Mouse (Mus musculus) adrenal gland, postnatal 14 days (tissue): Measurements from ENCODE around the gene Ssbp3. TPM values are rescaled to one million over a fixed set of nuclear protein-coding genes. Genes with fewer than 3 reads are reported as not detected.

Experiments
- DNase-seq: peaks from one replicate; pipeline ENCODE4 v3.0.0; 2021; ENCODE audit warnings: mixed read lengths
- total RNA-seq: library from RNA; stranded (reverse); gene quantifications from 2 replicates; pipeline ENCODE4 v1.2.3, GENCODE M21; 2021

The Ssbp3 gene
- total RNA-seq, 1 experiment from 2014 or later: 60.6 TPM

GRCm38 (mm10) chr4:107011325-107012004, 101.0 kb downstream of the Ssbp3 start:
- DNase-seq: no peak

- no peak for DNase-seq
These were observed 101.5 kb downstream of the Ssbp3 start for GRCm38 (mm10) chr4:107012005-107012478.

- DNase-seq: no peak
These were observed 102.1 kb downstream of the Ssbp3 start for GRCm38 (mm10) chr4:107012574-107012973.

- DNase-seq: peak; percentile 67
These were observed 102.8 kb downstream of the Ssbp3 start for GRCm38 (mm10) chr4:107013119-107013816.

DNA sequence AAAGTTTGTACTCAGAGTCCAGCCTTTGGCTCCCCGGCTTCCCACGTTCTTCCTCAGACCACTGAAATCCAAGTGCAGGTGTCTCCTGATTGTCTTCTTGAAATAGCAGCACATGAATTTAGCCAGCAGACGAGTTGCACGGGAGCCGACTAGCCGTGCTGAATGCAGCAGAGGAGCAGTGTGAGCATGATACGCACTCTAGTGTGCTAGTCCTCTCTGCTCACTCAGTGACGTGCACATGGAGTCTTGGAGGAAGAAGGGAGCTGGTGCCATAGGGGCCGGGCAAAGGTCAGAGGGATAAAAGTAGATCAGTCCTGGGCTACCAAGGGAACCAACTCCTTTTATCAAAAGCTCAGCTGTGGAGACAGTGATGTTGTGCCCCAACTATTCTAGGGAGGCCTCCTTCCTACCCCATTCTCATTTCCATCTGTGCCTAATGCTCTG, 103.3 kb downstream of the Ssbp3 start:
- DNase-seq: no peak

DNA sequence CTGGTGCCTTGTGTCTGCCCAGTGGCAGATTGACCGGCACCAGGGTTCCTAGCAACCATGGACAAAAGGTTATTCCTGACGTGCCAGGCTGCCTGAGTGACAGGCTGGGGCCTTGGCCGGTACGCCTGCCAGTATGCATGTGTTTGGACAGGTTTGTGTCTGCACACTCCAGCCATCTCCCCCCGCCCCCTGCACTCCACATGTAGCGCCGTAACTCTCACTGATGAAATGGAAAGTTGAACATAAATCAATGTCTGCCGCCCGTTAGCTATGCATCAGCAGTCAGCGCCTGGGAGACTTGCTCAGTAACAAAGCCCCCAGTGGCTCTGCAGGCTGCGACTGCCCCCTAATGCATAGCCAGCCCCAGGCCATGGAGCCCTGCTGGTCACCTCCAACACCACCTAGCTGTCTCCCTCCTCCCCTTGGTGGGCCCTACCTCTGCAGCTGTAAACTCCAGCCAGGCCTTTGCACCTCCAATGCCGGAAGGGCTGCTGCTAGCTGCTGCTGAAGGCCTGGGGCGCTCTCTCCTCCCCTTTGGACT, 105.5 kb downstream of the Ssbp3 start:
- DNase-seq: peak; percentile 75

- DNase-seq: no peak
These were observed 106.8 kb downstream of the Ssbp3 start for GRCm38 (mm10) chr4:107017257-107017656.

DNA sequence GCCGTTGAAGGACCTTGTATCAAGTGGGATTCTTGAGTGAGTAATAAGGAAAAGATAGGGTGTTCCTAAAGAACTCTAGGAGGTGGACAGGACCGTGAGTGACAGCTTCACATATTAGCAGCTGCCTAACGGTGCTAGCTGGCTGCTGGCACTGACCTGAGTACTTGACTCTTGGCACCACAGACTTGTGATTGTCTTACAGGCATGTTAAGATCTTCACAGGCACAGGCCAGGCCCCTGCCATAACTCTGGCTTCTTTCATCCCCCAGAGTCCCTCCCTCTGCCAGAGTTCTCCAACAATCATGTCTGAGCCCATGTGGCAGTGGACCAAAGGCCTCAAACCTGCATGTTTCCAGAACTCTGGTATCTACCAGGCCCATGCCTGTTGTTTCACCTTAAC, 108.0 kb downstream of the Ssbp3 start:
- DNase-seq: peak; percentile 37

- peak; percentile 61 for DNase-seq
These were observed 108.5 kb downstream of the Ssbp3 start for GRCm38 (mm10) chr4:107019027-107019426.

DNA sequence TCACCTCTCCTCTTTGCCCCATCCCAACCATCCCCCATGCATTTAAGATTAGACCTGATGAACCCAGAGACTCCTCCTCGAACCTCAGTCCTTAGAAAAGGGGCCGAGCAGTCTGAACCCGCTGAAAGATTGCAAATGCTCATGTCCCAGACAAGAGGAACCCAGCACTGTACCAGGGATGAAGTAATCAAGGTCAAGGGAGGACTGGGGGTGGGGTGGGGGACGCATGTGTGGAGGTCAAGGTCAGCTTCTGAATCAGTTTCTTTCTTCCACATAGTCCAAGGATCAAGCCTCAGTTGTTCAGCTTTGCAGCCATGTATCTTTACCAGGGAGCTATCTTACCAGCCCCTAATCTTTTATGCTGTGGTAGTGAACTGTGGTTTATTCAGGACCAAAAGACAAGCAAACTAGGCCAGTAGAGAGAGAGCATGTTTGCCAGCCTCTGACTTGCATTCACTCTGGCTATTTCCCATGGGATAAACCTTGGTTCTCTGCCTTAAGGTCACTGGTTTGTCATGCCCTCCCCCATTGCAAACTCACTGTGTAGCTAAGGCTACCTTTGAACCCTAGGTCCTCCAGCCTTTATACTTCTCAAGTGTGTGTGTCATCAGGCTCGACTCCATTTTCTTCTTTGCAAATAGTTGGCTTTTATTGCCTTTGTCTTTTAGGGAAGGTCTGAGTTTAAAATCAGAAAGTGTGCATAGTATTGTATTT, 109.9 kb downstream of the Ssbp3 start:
- peak; percentile 55 for DNase-seq

- DNase-seq: peak; percentile 20
These were observed 111.0 kb downstream of the Ssbp3 start for GRCm38 (mm10) chr4:107021464-107021863.

DNA sequence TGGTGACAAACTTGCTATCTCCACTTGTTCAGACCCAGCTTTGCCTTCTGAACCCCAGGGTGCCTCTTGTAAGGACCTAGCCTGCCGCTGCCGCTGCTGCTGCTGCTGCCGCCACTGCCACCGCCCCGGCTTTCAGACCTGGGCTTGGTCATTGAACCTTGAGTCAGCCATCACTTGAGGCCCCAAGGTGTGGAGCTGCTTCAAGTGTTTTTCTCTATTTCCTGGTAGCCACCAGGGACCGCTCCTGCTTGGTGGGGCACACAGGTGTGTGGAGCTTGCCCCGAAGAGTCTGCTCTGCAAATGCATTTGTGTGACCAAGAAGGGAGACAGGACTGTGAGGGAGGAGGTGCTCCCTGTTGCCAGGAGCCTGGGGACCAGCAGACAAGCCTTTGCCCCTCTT, 114.4 kb downstream of the Ssbp3 start:
- DNase-seq: no peak

DNA sequence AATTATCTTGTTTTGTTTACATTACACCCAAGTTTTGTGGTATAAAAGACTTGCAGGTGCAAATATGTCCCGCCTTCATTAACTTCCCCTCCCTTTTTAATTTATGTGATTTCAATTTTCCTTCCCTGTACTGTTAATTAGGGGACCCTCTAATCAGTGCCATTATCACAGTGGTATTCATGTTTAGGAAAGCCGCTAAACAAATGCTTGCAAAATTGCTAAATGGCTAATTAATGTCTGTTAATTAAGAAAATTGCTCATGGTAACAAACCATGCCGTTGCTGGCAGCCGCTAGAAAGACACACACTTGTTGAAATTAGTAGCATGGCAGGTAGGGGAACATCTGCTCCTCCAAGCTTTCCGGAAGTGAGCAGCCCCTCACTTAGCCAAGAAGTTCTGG, 114.9 kb downstream of the Ssbp3 start:
- DNase-seq: no peak

GRCm38 (mm10) chr4:107026451-107026850, 116.0 kb downstream of the Ssbp3 start:
- peak; percentile 49 for DNase-seq

DNA sequence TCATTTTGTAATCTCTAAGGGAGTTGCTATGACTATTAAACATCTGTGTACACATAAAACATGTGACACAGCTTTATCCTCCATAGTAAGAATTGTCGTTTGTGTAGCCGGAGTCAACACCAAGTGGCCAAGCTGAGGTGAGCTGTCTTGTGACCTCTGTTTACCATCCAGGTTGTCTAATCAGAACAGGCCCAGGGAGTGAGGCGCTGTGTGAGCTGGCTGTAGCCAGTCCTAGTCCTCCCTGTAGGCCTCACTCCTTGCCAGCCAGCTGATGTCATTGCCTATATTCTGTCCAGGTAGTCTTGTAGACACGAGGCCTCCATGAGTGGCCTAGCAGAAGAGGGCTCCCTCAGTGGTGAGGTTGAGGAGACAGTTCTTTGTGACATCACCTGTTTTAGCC, 125.2 kb downstream of the Ssbp3 start:
- DNase-seq: no peak

DNA sequence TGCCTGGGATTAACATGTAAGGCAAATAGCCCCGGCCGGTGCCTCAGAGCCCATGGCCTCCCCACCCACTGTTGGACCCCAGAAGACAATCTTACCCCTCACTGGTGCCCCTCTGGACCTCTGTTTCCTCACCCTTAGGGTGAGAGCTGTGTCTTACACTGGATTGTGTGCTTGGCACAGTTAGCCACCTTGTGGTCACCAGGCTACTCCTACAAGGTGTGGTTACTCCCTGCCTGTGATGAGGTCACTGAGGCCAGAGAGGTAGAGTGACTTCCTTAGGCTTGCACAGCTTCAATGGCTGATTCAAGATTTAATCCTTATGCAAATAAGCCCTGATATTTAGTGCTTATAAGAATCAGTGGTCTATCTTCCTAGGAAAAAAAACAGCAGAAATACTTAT, 126.5 kb downstream of the Ssbp3 start:
- DNase-seq: no peak

GRCm38 (mm10) chr4:107038303-107038702, 127.8 kb downstream of the Ssbp3 start:
- DNase-seq: no peak

- DNase-seq: no peak
These were observed 128.8 kb downstream of the Ssbp3 start for GRCm38 (mm10) chr4:107039270-107039669.

- DNase-seq: no peak
These were observed 131.8 kb downstream of the Ssbp3 start for GRCm38 (mm10) chr4:107042304-107042703.

- DNase-seq: no peak
These were observed 134.7 kb downstream of the Ssbp3 start for GRCm38 (mm10) chr4:107045188-107045587.

DNA sequence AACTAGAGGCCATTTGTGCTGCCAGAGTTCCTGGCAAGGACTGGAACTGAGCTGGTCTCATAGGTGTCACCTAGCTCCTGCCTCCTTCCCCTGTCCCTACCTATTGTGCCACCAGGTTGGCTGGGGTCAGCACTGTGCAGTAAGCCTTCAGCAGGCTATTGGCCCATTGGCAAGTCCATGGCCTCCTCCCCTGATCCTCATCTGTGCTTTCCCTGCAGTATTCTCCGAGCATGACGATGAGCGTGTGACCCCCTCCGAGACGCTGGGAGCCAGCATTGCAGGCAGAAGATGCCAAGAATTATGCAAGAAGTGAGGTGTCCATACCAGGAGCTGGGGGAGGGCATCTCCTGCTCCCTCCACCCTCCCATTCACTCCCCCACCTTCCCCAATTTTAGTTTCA, 137.3 kb downstream of the Ssbp3 start:
- DNase-seq: no peak

GRCm38 (mm10) chr4:107048568-107049162, 138.2 kb downstream of the Ssbp3 start:
- DNase-seq: peak; percentile 73
